Mouse (Mus musculus) right cerebral cortex, postnatal 14 days (tissue): ENCODE results near the gene Wdr25.
A peak's percentile ranks its signal among the peaks of the same experiment; 100 is the strongest.

Experiments
- DNase-seq: peaks from one replicate; pipeline ENCODE4 v3.0.0; 2022

Wdr25 gene

GRCm38 (mm10) chr12:108896006-108896405 is 2.6 kb downstream of the Wdr25 start:
- DNase-seq: no peak

GRCm38 (mm10) chr12:108901346-108901745 is 7.9 kb downstream of the Wdr25 start:
- DNase-seq: no peak

GRCm38 (mm10) chr12:108902940-108903339 is 9.5 kb downstream of the Wdr25 start:
- peak; percentile 65 for DNase-seq

- peak; percentile 74 for DNase-seq
These were observed 10.3 kb downstream of the Wdr25 start for GRCm38 (mm10) chr12:108903600-108904275.

- DNase-seq: no peak
These were observed 10.8 kb downstream of the Wdr25 start for GRCm38 (mm10) chr12:108904276-108904653.

- no peak for DNase-seq
These were observed 12.3 kb downstream of the Wdr25 start for GRCm38 (mm10) chr12:108905620-108906302.

- DNase-seq: no peak
These were observed 13.0 kb downstream of the Wdr25 start for GRCm38 (mm10) chr12:108906398-108906797.

- no peak for DNase-seq
These were observed 16.5 kb downstream of the Wdr25 start for GRCm38 (mm10) chr12:108909846-108910433.

GRCm38 (mm10) chr12:108912442-108912841 is 19.0 kb downstream of the Wdr25 start:
- DNase-seq: no peak

GRCm38 (mm10) chr12:108914198-108914597 is 20.8 kb downstream of the Wdr25 start:
- no peak for DNase-seq

- DNase-seq: no peak
These were observed 21.4 kb downstream of the Wdr25 start for GRCm38 (mm10) chr12:108914709-108915340.

GRCm38 (mm10) chr12:108915893-108916292 is 22.5 kb downstream of the Wdr25 start:
- peak; percentile 41 for DNase-seq

- peak; percentile 25 for DNase-seq
These were observed 23.1 kb downstream of the Wdr25 start for GRCm38 (mm10) chr12:108916447-108917042.

- no peak for DNase-seq
These were observed 24.1 kb downstream of the Wdr25 start for GRCm38 (mm10) chr12:108917509-108917908.

- DNase-seq: no peak
These were observed 25.3 kb downstream of the Wdr25 start for GRCm38 (mm10) chr12:108918753-108919152.

GRCm38 (mm10) chr12:108926606-108927111 is 33.2 kb downstream of the Wdr25 start:
- DNase-seq: no peak

GRCm38 (mm10) chr12:108928249-108928648 is 34.8 kb downstream of the Wdr25 start:
- DNase-seq: no peak

- no peak for DNase-seq
These were observed 36.0 kb downstream of the Wdr25 start for GRCm38 (mm10) chr12:108929475-108929874.

GRCm38 (mm10) chr12:108931341-108932053 is 38.1 kb downstream of the Wdr25 start:
- no peak for DNase-seq

GRCm38 (mm10) chr12:108932113-108932512 is 38.7 kb downstream of the Wdr25 start:
- DNase-seq: no peak

GRCm38 (mm10) chr12:108934231-108934630 is 40.8 kb downstream of the Wdr25 start:
- no peak for DNase-seq

- no peak for DNase-seq
These were observed 43.4 kb downstream of the Wdr25 start for GRCm38 (mm10) chr12:108936834-108937233.
